ENCODE assay signal across 16 mouse cellular contexts in the genomic region with DNA sequence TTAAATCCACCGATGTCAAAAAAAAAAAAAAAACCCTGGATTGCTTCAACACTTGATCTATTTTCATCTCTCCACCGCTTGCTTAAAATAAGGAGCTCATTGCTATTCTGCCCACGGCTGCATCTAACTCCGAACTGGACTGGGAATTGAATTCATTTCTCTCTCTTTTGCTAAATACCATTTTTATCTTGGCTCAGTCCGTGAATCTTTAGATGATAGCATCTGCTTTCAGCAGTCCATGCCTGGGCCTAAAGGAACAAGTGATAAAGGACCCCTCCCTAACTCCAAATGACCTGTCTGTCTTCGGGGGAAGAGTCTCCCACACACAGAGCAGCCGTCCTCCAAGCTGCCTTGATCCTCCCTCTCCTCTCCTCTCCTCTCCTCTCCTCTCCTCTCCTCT. TPM values are rescaled to one million over a fixed set of nuclear protein-coding genes. Genes with fewer than 3 reads are reported as not detected.
DNase-seq lines count a peak whose midpoint lies in the region; ATAC-seq lines count a peak whose summit lies in the region.
"Had no signal": no experiment of that assay in that cellular context is flagged by ENCODE, and none has a peak within 500 bp of the region (broad histone marks: within the 10 kb centered on the region; RNA-seq: fewer than 3 reads in every experiment).

No protein-coding gene starts in this region.

- no peaks in the 10 kb centered on the region for H3K9me3 ChIP-seq in midbrain, embryonic 13.5 days
- no peaks in the 10 kb centered on the region for H3K9me3 ChIP-seq in midbrain, embryonic 11.5 days (ENCODE audit: control insufficient read depth, low read length)
- H3K9me3 ChIP-seq: heart, embryonic 15.5 days; limb, embryonic 12.5 days had no signal

- H3K27me3 ChIP-seq in midbrain, embryonic 13.5 days = no peaks in the 10 kb centered on the region
- H3K27me3 ChIP-seq in midbrain, embryonic 11.5 days (ENCODE audit: control insufficient read depth, insufficient read depth, low read length) = no peaks in the 10 kb centered on the region

- ATAC-seq in frontal cortex, adult (ENCODE audit: low TSS enrichment) = peak; percentile 75
- ATAC-seq in midbrain, embryonic 13.5 days = 0 out of 2 replicates have a peak, but pooled peaks have one; percentile 46
- ATAC-seq in midbrain, embryonic 11.5 days (ENCODE audit: low FRiP score) = no peak
- ATAC-seq: liver, postnatal 0 days had no signal

- H3K27ac ChIP-seq in midbrain, embryonic 13.5 days = peak overlapping the region; percentile 68
- no peak overlapping the region for H3K27ac ChIP-seq in midbrain, embryonic 11.5 days (ENCODE audit: low read depth, low read length)
- H3K27ac ChIP-seq: heart, embryonic 15.5 days; limb, embryonic 12.5 days; macrophage had no signal

- peaks cover 38% of the 10 kb centered on the region for H3K4me1 ChIP-seq in midbrain, embryonic 13.5 days (replicated peaks)
- H3K4me1 ChIP-seq in midbrain, embryonic 11.5 days (ENCODE audit: control insufficient read depth, insufficient read depth, low read length) = peaks cover 6% of the 10 kb centered on the region

- DNase-seq in frontal cortex, postnatal 25 days (ENCODE audit: low spot score in 2 of 2) = no peak
- DNase-seq in midbrain, embryonic 11.5 days (ENCODE audit: low spot score, missing footprints) = no peak
- peak; percentile 71 to 86 for DNase-seq in left cerebral cortex, postnatal 14 days (ENCODE audit: low spot score in 2 of 2)
- peak; percentile 96 for DNase-seq in telencephalon, adult 2 months (ENCODE audit: low read depth, low spot score)
- no peak for DNase-seq in cerebellum, postnatal 36 days
- DNase-seq in Muller cell, postnatal 12 days (ENCODE audit: inconsistent ontology term) = no peak
- DNase-seq: cerebellum, adult 18-20 months; kidney, postnatal 10 days; liver, postnatal 0 days; thymus, adult 2 months had no signal

- H3K4me2 ChIP-seq in midbrain, embryonic 13.5 days (replicated peaks) = no peak overlapping the region
- H3K4me2 ChIP-seq in midbrain, embryonic 11.5 days = no peak overlapping the region
- H3K4me2 ChIP-seq: heart, embryonic 15.5 days; limb, embryonic 12.5 days had no signal

- H3K9ac ChIP-seq in midbrain, embryonic 13.5 days (replicated peaks) = no peak overlapping the region
- no peak overlapping the region for H3K9ac ChIP-seq in midbrain, embryonic 11.5 days (ENCODE audit: low read length)
- H3K9ac ChIP-seq: heart, embryonic 15.5 days; limb, embryonic 12.5 days; liver, postnatal 0 days had no signal

- intact Hi-C loops in left cerebral cortex, postnatal 14 days (cut with DNase I) = loop anchor here (5.0 kb wide), 1 partner anchor 48 kb away; a partner anchor contains a TSS

- no peaks in the 10 kb centered on the region for H3K36me3 ChIP-seq in midbrain, embryonic 13.5 days
- no peaks in the 10 kb centered on the region for H3K36me3 ChIP-seq in midbrain, embryonic 11.5 days (ENCODE audit: control insufficient read depth, insufficient read depth, low read length)
- H3K36me3 ChIP-seq: heart, embryonic 15.5 days; limb, embryonic 12.5 days had no signal

- WGBS in midbrain, embryonic 13.5 days = 44% methylated on average over 7 of the region's 7 CpGs
- WGBS in midbrain, embryonic 11.5 days = 65% methylated on average over 7 of the region's 7 CpGs

- H3K4me3 ChIP-seq in midbrain, embryonic 13.5 days (replicated peaks) = no peak overlapping the region
- H3K4me3 ChIP-seq in midbrain, embryonic 11.5 days (ENCODE audit: low read depth, low read length) = no peak overlapping the region
- H3K4me3 ChIP-seq: heart, embryonic 15.5 days; limb, embryonic 12.5 days; myocyte had no signal

RNA-seq across cellular contexts. Expression of a gene that starts 23.2 kb away (rescaled TPM):
- 7,568 and 8,132 TPM in 2 replicates for polyA plus RNA-seq in midbrain, embryonic 13.5 days (2015; fragmentation: Nextera tagmentation; extraction: Ambion mirVana)
- 4,454 and 4,703 TPM in 2 replicates for polyA plus RNA-seq in midbrain, embryonic 11.5 days (2014; fragmentation: Nextera tagmentation; extraction: Ambion mirVana)
- total RNA-seq in left cerebral cortex, postnatal 14 days (2021) = 1,000 to 10,000 TPM; 1,227 to 1,286 TPM

RNA-seq across cellular contexts. Expression of a gene that starts 48.8 kb away (rescaled TPM):
- 6.4 and 6.6 TPM in 2 replicates for polyA plus RNA-seq in midbrain, embryonic 13.5 days (2015; fragmentation: Nextera tagmentation; extraction: Ambion mirVana)
- 8.8 and 10.0 TPM in 2 replicates for polyA plus RNA-seq in midbrain, embryonic 11.5 days (2014; fragmentation: Nextera tagmentation; extraction: Ambion mirVana)
- total RNA-seq in left cerebral cortex, postnatal 14 days (2021) = 10 to 100 TPM; 10.9 to 12.3 TPM

RNA-seq across cellular contexts. Expression of a gene that starts 51.5 kb away (rescaled TPM):
- polyA plus RNA-seq in midbrain, embryonic 13.5 days (2015; fragmentation: Nextera tagmentation; extraction: Ambion mirVana) = 10.8 and 12.8 TPM in 2 replicates
- 1.3 and 1.4 TPM in 2 replicates for polyA plus RNA-seq in midbrain, embryonic 11.5 days (2014; fragmentation: Nextera tagmentation; extraction: Ambion mirVana)
- 10 to 100 TPM; 54.6 to 55.8 TPM for total RNA-seq in left cerebral cortex, postnatal 14 days (2021)

Comparison
In these comparisons a context has a peak if more than half of its experiments do, and no peak if none do; other contexts are left out.
1. DNase-seq: peak in left cerebral cortex, postnatal 14 days (2 of 2) and telencephalon, adult 2 months (single experiment); none in frontal cortex, postnatal 25 days (0 of 2), midbrain, embryonic 11.5 days (single experiment), cerebellum, postnatal 36 days (0 of 2) and Muller cell, postnatal 12 days (single experiment).